Comparison of ENCODE assay signal across 8 mouse cellular contexts in genomic region chr15:101176795-101177691, GRCm38 (mm10). TPM values are rescaled to one million over a fixed set of nuclear protein-coding genes. Genes with fewer than 3 reads are reported as not detected.
DNase-seq lines count a peak whose midpoint lies in the region; ATAC-seq and TF ChIP-seq lines count a peak whose summit lies in the region.

No protein-coding gene starts in this region.

- peak overlapping the region; percentile 48 for H3K27ac ChIP-seq in lung, embryonic 16.5 days (ENCODE audit: low read length)
- H3K27ac ChIP-seq in limb, embryonic 14.5 days (replicated peaks; ENCODE audit: low read depth, low read length): 0 out of 2 replicates have a peak overlapping the region, but pooled peaks have one; percentile 9
- H3K27ac ChIP-seq in stomach, embryonic 14.5 days (ENCODE audit: low read length): peak overlapping the region; percentile 61

- H3K36me3 ChIP-seq in lung, embryonic 16.5 days (ENCODE audit: control insufficient read depth, insufficient read depth, low read length): no peaks in the 10 kb centered on the region
- no peaks in the 10 kb centered on the region for H3K36me3 ChIP-seq in limb, embryonic 14.5 days (ENCODE audit: control insufficient read depth, insufficient read depth, low read length)
- H3K36me3 ChIP-seq in stomach, embryonic 14.5 days (ENCODE audit: control insufficient read depth, insufficient read depth, low read length): no peaks in the 10 kb centered on the region

- H3K27me3 ChIP-seq in lung, embryonic 16.5 days (ENCODE audit: control insufficient read depth, insufficient read depth, low read depth, low read length): no peaks in the 10 kb centered on the region
- H3K27me3 ChIP-seq in limb, embryonic 14.5 days (ENCODE audit: control insufficient read depth, insufficient read depth, low read length): no peaks in the 10 kb centered on the region
- no peaks in the 10 kb centered on the region for H3K27me3 ChIP-seq in stomach, embryonic 14.5 days (ENCODE audit: control insufficient read depth, insufficient read depth, low read length)

- H3K4me2 ChIP-seq in lung, embryonic 16.5 days (ENCODE audit: low read depth, low read length): no peak overlapping the region
- no peak overlapping the region for H3K4me2 ChIP-seq in limb, embryonic 14.5 days (replicated peaks; ENCODE audit: low read depth, low read length, severe bottlenecking)
- H3K4me2 ChIP-seq in stomach, embryonic 14.5 days (replicated peaks; ENCODE audit: low read depth, low read length): peak overlapping the region; percentile 89; the same call in 1 of the 2 replicates

- H3K4me3 ChIP-seq in lung, embryonic 16.5 days (ENCODE audit: low read length): no peak overlapping the region
- H3K4me3 ChIP-seq in limb, embryonic 14.5 days (replicated peaks; ENCODE audit: low read length): no peak overlapping the region
- no peak overlapping the region for H3K4me3 ChIP-seq in stomach, embryonic 14.5 days (ENCODE audit: low read depth, low read length)

- TF ChIP-seq POLR2A in limb, embryonic 14.5 days (IDR thresholded peaks at IDR 0.05; ENCODE audit: borderline replicate concordance, extremely low read depth, insufficient read depth, insufficient read length): no peak

- no peak for ATAC-seq in lung, embryonic 16.5 days (ENCODE audit: low read depth)
- ATAC-seq in limb, embryonic 14.5 days (ENCODE audit: low FRiP score, low read depth): no peak
- no peak; the same call in 1 of the 2 replicates for ATAC-seq in stomach, embryonic 14.5 days (ENCODE audit: insufficient number of reproducible peaks, insufficient read depth, low FRiP score, low read depth)

- DNase-seq in cerebellum, postnatal 36 days: peak; percentile 35 to 44
- DNase-seq in cerebellum, adult 8-10 months: no peak
- no peak for DNase-seq in lung, postnatal 14 days
- DNase-seq in limb, embryonic 14.5 days (ENCODE audit: low spot score): no peak
- no peak for DNase-seq in left cerebral cortex, postnatal 14 days (ENCODE audit: low spot score in 2 of 2)
- no peak for DNase-seq in left cerebral cortex, postnatal 36 days (ENCODE audit: low spot score in 2 of 2)

- H3K9ac ChIP-seq in lung, embryonic 16.5 days (ENCODE audit: low read length): no peak overlapping the region; the same call in 1 of the 2 replicates
- peak overlapping the region; percentile 25; the same call in 1 of the 2 replicates for H3K9ac ChIP-seq in limb, embryonic 14.5 days (ENCODE audit: low read depth, low read length, severe bottlenecking)
- no peak overlapping the region; the same call in 1 of the 2 replicates for H3K9ac ChIP-seq in stomach, embryonic 14.5 days (replicated peaks; ENCODE audit: low read depth, low read length)

- WGBS in lung, embryonic 16.5 days: 58% methylated on average over 8 of the region's 8 CpGs
- WGBS in limb, embryonic 14.5 days: 53% methylated on average over 8 of the region's 8 CpGs
- 51% methylated on average over 8 of the region's 8 CpGs for WGBS in stomach, embryonic 14.5 days

- H3K4me1 ChIP-seq in lung, embryonic 16.5 days (replicated peaks; ENCODE audit: control insufficient read depth, insufficient read depth, low read length): peaks cover 65% of the 10 kb centered on the region
- peaks cover 58% of the 10 kb centered on the region for H3K4me1 ChIP-seq in limb, embryonic 14.5 days (ENCODE audit: control insufficient read depth, insufficient read depth, low read length)
- peaks cover 45% of the 10 kb centered on the region for H3K4me1 ChIP-seq in stomach, embryonic 14.5 days (ENCODE audit: control insufficient read depth, insufficient read depth, low read length)

- H3K9me3 ChIP-seq in lung, embryonic 16.5 days (ENCODE audit: control insufficient read depth, low read length): no peaks in the 10 kb centered on the region
- no peaks in the 10 kb centered on the region for H3K9me3 ChIP-seq in limb, embryonic 14.5 days (ENCODE audit: control insufficient read depth, low read length)
- no peaks in the 10 kb centered on the region for H3K9me3 ChIP-seq in stomach, embryonic 14.5 days (ENCODE audit: control insufficient read depth, low read depth, low read length)

- intact Hi-C loops in left cerebral cortex, postnatal 14 days (cut with DNase I): no loop called here
- intact Hi-C loops in left cerebral cortex, postnatal 36 days (cut with DNase I): no loop called here

RNA-seq across cellular contexts. Expression of gene Acvr1b, which starts 3.2 kb away (rescaled TPM):
- 6.8 and 7.9 TPM in 2 replicates for polyA plus RNA-seq in lung, embryonic 16.5 days (2015; fragmentation: Nextera tagmentation; extraction: Ambion mirVana)
- polyA plus RNA-seq in limb, embryonic 14.5 days (2012; rRNA removed): 27.2 and 32.8 TPM in 2 replicates
- polyA plus RNA-seq in limb, embryonic 14.5 days (2014; fragmentation: Nextera tagmentation; extraction: Ambion mirVana): 12.3 and 12.9 TPM in 2 replicates
- 11.5 and 14.5 TPM in 2 replicates for polyA plus RNA-seq in stomach, embryonic 14.5 days (2014; fragmentation: Nextera tagmentation; extraction: Ambion mirVana)
- total RNA-seq in left cerebral cortex, postnatal 14 days (2021): 100 to 1,000 TPM; 112 to 121 TPM
- 100 to 1,000 TPM; 110 to 118 TPM for total RNA-seq in left cerebral cortex, postnatal 36 days (2021)

RNA-seq across cellular contexts. Expression of gene Grasp, which starts 46.9 kb away (rescaled TPM):
- 5.6 and 6.1 TPM in 2 replicates for polyA plus RNA-seq in lung, embryonic 16.5 days (2015; fragmentation: Nextera tagmentation; extraction: Ambion mirVana)
- 20.5 and 25.8 TPM in 2 replicates for polyA plus RNA-seq in limb, embryonic 14.5 days (2012; rRNA removed)
- 7.4 and 7.5 TPM in 2 replicates for polyA plus RNA-seq in limb, embryonic 14.5 days (2014; fragmentation: Nextera tagmentation; extraction: Ambion mirVana)
- polyA plus RNA-seq in stomach, embryonic 14.5 days (2014; fragmentation: Nextera tagmentation; extraction: Ambion mirVana): 6.4 and 7.2 TPM in 2 replicates
- total RNA-seq in left cerebral cortex, postnatal 14 days (2021): 10 to 100 TPM; 58.2 to 67.1 TPM
- 10 to 100 TPM; 76.3 to 89.5 TPM for total RNA-seq in left cerebral cortex, postnatal 36 days (2021)

RNA-seq across cellular contexts. Expression of gene Acvrl1, which starts 48.7 kb away (rescaled TPM):
- polyA plus RNA-seq in lung, embryonic 16.5 days (2015; fragmentation: Nextera tagmentation; extraction: Ambion mirVana): 91.3 and 93.3 TPM in 2 replicates
- polyA plus RNA-seq in limb, embryonic 14.5 days (2012; rRNA removed): 16.1 and 17.8 TPM in 2 replicates
- polyA plus RNA-seq in limb, embryonic 14.5 days (2014; fragmentation: Nextera tagmentation; extraction: Ambion mirVana): 8.2 and 10.2 TPM in 2 replicates
- 15.6 and 16.9 TPM in 2 replicates for polyA plus RNA-seq in stomach, embryonic 14.5 days (2014; fragmentation: Nextera tagmentation; extraction: Ambion mirVana)
- total RNA-seq in left cerebral cortex, postnatal 14 days (2021): 10 to 100 TPM; 12.9 to 17.1 TPM
- 10 to 100 TPM; 13.2 to 16.7 TPM for total RNA-seq in left cerebral cortex, postnatal 36 days (2021)

Comparison
In these comparisons a context has a peak if more than half of its experiments do, and no peak if none do; other contexts are left out.
1. DNase-seq: peak in cerebellum, postnatal 36 days (2 of 2); none in cerebellum, adult 8-10 months (single experiment), lung, postnatal 14 days (single experiment), limb, embryonic 14.5 days (single experiment), left cerebral cortex, postnatal 14 days (0 of 2) and left cerebral cortex, postnatal 36 days (0 of 2).
2. H3K27ac ChIP-seq: peak in every context shown above with its lines; median percentile 61 in stomach, embryonic 14.5 days; 48 in lung, embryonic 16.5 days; 9 in limb, embryonic 14.5 days.